Mouse (Mus musculus): Measurements from ENCODE around the gene Slc30a7.

Slc30a7 gene

GRCm38 (mm10) chr3:116006978-116007940 lies at the start of gene Slc30a7, which contains the start of gene Extl2:
Slc30a7 (minus strand) TSS chr3:116007406.
Extl2 (plus strand) TSS chr3:116007462.
- no peak for DNase-seq (ENCODE audit: extremely low spot score, low read depth, low spot score)

GRCm38 (mm10) chr3:116047034-116047433 lies 39.8 kb upstream of the Slc30a7 start:
- no peak for DNase-seq (ENCODE audit: extremely low spot score, low read depth, low spot score)

GRCm38 (mm10) chr3:116046000-116046399 lies 38.8 kb upstream of the Slc30a7 start:
- no peak for DNase-seq (ENCODE audit: extremely low spot score, low read depth, low spot score)

GRCm38 (mm10) chr3:116040776-116041175 lies 33.6 kb upstream of the Slc30a7 start:
- no peak for DNase-seq (ENCODE audit: extremely low spot score, low read depth, low spot score)

DNA sequence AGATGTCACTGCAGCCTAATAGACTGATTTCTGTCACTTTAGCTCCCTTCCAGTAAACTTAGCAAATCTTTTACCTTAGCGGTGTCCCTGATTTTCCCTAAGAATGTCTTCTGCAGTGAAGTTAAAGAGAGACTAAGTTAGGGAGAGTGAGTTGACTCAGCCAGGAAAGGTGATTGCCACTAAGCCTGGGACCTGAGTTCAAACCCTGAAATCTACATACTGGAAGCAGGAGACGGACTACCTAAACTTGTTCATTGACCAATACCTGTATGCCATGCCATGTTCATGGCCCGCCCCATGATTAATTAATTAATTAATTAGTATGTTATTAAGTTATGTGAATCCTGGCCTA lies 26.6 kb upstream of the Slc30a7 start:
- peak; percentile 73 for DNase-seq (ENCODE audit: extremely low spot score, low read depth, low spot score)

- no peak for DNase-seq (ENCODE audit: extremely low spot score, low read depth, low spot score)
Observed at GRCm38 (mm10) chr3:116033218-116033870, 26.1 kb upstream of the Slc30a7 start.

DNA sequence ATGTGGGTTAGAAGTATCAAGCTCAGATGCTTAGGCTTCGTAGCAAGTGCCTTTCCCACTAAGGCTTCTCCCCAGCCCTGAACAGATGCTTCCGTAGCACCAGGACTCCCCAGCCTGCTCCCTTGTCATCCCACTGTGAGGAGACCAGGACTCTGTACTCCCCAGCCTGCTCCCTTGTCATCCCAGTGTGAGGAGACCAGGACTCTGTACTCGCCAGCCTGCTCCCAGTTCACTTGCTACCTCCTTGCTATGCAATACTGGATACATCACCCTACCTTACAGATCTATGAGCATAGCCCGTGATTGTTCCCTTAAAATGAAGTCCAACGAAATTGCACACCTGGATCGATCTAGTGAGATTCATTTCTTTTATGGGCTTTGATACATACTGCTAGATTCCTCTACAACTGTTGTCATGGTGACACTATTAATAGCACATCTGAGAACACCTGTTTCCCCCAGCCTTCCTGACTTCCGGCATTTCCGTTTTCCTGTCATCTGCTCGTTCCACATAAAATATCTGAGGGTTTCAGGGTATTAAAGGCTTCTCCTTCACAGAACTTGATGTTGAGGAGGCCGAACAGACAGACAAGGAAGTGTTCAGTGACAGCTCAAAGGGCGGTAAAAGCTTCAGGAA lies 23.1 kb upstream of the Slc30a7 start:
- no peak for DNase-seq (ENCODE audit: extremely low spot score, low read depth, low spot score)

DNA sequence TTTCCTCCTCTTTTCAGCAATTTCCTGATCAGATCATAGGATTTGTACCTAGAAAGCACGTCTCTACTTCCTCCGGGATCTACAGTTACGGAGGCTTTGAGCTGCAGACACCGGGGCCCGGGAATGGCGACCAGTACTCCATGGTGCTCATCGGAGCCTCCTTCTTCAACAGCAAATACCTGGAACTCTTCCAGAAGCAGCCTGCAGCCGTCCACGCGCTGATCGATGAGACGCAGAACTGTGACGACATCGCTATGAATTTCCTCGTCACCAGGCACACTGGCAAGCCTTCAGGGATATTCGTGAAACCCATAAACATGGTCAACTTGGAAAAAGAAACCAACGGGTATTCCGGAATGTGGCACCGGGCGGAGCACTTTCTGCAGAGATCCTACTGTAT lies 19.8 kb upstream of the Slc30a7 start:
- DNase-seq (ENCODE audit: extremely low spot score, low read depth, low spot score): no peak

- DNase-seq (ENCODE audit: extremely low spot score, low read depth, low spot score): no peak
Observed at GRCm38 (mm10) chr3:116025701-116026100, 18.5 kb upstream of the Slc30a7 start.

GRCm38 (mm10) chr3:116024669-116025068 lies 17.5 kb upstream of the Slc30a7 start:
- no peak for DNase-seq (ENCODE audit: extremely low spot score, low read depth, low spot score)

- DNase-seq (ENCODE audit: extremely low spot score, low read depth, low spot score): no peak
Observed at GRCm38 (mm10) chr3:116024236-116024635, 17.0 kb upstream of the Slc30a7 start.

DNA sequence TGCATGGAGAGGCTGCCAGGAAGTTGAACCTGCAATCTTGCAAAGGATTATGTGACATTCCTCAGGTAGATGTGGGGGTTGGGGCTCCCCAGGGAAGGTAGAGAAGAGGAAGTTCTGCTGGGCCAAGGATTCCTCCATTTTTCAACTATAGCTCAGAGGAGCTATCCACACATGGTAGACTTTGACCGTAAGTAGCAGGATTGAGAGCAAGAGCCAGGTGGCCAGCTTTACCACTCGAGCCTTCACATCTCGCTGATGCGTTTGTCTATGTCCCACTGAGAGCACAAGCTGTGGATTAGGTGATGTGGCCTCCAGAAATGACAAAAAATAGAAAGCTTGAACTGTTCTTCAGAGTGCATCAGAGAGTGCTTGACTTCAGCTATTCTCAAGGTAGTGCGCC lies 11.9 kb upstream of the Slc30a7 start:
- DNase-seq (ENCODE audit: extremely low spot score, low read depth, low spot score): no peak

GRCm38 (mm10) chr3:116018606-116019005 lies 11.4 kb upstream of the Slc30a7 start:
- DNase-seq (ENCODE audit: extremely low spot score, low read depth, low spot score): no peak

GRCm38 (mm10) chr3:116016116-116016515 lies 8.9 kb upstream of the Slc30a7 start:
- DNase-seq (ENCODE audit: extremely low spot score, low read depth, low spot score): no peak

GRCm38 (mm10) chr3:116014901-116015300 lies 7.7 kb upstream of the Slc30a7 start:
- no peak for DNase-seq (ENCODE audit: extremely low spot score, low read depth, low spot score)

GRCm38 (mm10) chr3:116009622-116010344 lies 2.6 kb upstream of the Slc30a7 start:
- no peak for DNase-seq (ENCODE audit: extremely low spot score, low read depth, low spot score)

GRCm38 (mm10) chr3:116007941-116008440 lies 785 bp upstream of the Slc30a7 start:
- DNase-seq (ENCODE audit: extremely low spot score, low read depth, low spot score): peak; percentile 67

DNA sequence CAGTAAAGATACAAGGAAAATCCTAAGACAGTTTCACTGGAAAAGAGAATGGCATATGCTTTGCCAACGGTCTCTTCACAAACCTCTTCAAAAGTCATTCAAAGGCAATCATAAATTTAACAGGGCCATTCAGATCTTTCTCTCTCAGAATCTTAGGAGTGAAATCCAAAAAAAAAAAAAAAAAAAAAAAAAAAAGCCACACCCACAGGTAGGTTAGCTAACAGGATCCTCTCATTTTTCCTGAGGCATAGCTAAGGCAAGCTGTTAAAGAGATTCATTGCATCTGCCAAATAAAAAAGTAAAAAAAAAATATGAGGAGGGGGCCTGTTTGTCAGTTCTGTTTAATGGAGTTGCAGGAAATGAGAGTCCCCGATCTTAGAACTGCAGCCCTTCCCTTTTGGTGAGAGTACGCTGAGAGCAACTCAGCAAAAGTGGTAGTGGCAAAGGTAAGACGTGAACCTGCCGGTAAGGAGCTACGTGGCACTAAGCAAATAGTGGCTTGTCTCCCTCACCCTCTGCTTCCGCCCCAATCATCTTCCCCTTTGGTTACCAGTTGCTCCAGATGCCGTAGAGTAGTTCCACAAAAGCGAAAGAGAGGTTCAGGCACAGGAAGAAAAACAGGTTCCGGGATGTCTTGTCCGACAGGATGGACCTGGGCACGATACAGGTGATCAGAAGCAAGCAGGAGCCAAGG lies 775 bp downstream of the Slc30a7 start:
- no peak for DNase-seq (ENCODE audit: extremely low spot score, low read depth, low spot score)

GRCm38 (mm10) chr3:115996929-115997328 lies 10.3 kb downstream of the Slc30a7 start:
- DNase-seq (ENCODE audit: extremely low spot score, low read depth, low spot score): no peak

DNA sequence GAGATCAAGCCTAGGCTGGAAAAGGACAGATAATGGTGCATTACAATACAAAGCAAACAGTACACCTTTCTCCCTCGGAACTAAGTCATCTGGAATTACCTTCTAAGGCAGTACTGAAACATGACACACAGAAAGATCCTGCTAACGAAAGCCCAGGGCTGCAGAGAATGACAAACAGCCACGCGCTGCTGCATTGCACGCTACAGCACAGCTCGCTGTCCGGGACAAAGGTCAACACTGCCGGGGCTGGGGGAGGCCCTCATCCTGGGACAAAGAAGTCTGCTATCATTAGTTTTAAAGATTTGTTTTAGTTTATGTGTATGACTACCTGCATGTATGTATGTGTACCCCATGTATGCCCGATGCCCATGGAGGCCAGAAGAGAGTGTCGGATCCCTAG lies 14.2 kb downstream of the Slc30a7 start:
- no peak for DNase-seq (ENCODE audit: extremely low spot score, low read depth, low spot score)
